Mouse (Mus musculus) heart, postnatal 10 days (tissue): Measurements from ENCODE around the gene Chd4. TPM values are rescaled to one million over a fixed set of nuclear protein-coding genes. Genes with fewer than 3 reads are reported as not detected.

ENCODE experiments used
- DNase-seq, 2 experiments: peaks; one replicate each; pipeline ENCODE4 v3.0.0; 2021
- intact Hi-C: fragments of 180-260 bp; cut with DNase I; formaldehyde crosslinking; loops from one replicate; pipeline ENCODE4 v1.15.1; 2025
- total RNA-seq, 2 experiments: library from RNA; stranded (reverse); gene quantifications; 2 replicates each; pipeline ENCODE4 v1.2.3; 2021

Gene Chd4
- total RNA-seq, 2 experiments from 2014 or later: 170 to 183 TPM

DNA sequence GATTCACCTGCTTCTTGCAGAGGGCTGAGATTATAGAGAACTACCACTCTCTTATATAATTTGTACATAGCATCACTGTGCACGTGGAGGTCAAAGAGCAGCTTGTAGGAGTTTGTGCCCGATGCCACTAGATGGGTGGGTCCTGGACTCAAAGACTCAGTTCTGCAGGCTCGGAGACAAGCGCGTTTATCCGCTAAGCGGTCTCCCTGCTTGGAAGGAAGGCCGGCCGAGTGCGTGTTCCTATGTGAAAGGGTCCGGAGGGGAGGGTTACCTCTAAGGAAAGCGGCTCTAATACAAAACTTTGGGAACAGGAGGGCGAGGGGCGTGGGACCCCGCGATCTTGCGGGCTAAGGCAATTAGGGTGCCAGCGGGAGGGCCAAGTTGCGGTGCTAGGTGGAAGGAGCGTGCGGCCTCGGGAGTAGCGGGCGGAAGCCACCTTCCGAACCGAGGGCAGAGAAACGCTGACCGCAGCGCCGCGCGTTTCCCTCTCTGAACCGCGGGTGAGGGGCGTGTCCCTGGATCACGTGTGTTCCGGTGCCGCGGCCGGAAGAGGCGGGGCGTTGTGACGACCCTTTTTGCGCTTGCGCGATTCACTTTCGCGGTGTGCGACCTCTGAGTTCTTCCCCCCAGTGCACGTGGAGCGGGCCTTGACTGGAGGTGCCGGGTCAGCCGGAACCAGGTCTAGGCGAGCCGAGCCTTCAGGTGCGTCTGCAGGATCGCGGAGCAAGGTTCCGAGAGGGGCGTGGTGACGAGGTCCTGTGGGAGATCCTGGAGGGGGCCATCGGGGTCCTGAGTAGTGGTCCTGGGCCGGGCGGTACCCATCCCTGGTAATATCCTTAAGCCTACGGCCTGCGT lies 35.7 kb downstream of the Chd4 start, which contains the start of gene Nop2:
TSS of gene Nop2 (plus strand) at position 608 of the 855 bp plus-strand sequence.
- peak; percentile 90 to 91 for DNase-seq
- intact Hi-C loops: loop anchor here (2.0 kb wide), 1 partner anchor 35 kb away; no protein-coding TSS in a partner anchor

DNA sequence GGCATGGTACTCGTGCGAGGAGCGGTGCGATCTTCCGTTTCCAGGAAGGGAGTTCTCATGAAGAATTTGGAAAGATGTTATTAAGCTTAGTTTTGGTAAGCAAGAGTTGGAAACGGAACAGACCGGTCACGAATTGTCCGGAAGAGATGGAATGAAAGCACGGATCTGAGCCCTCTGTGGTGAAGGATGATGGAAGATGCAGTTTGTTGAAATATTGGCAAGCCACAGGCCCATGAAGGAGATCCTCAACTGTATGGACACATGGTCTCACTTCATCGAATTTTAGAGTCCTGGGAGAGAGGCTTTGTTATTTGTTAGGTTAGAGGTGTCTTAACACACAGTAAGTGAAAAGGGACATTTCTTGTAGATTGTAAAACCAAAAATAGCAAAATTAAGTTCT lies 36.7 kb downstream of the Chd4 start:
- intact Hi-C loops: no loop called here
- DNase-seq: no peak

DNA sequence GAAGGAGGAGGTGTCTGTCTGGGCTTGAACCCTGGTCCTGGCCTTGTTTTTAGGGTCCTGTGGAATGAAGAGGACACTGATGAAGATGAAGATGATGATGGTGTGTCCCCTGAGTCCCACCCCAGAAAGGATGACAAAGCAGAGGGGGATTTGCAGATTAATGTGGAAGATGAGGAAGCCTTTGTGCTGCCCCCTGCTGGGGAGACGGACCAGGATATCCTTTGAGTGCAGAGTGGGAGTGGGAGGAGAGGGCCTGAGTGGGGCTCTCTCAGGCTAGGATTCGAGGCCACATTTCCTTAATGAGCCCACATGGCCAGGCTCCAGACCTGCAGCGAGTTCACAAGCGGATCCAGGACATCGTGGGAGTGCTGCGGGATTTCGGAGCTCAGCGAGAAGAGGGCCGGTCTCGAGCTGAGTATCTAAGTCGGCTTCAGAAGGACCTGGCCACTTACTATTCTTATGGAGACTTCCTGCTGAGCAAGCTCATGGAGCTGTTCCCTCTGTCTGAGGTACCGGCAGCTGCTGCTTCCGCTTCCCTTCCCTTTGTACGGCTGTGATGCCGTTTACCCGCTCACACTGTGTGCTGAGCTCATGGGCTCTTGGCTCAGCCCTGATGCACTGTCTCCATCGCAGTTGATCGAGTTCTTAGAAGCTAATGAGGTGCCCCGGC lies 41.4 kb downstream of the Chd4 start:
- peak in 1 of 2 experiments; percentile 63 for DNase-seq
- intact Hi-C loops: no loop called here

DNA sequence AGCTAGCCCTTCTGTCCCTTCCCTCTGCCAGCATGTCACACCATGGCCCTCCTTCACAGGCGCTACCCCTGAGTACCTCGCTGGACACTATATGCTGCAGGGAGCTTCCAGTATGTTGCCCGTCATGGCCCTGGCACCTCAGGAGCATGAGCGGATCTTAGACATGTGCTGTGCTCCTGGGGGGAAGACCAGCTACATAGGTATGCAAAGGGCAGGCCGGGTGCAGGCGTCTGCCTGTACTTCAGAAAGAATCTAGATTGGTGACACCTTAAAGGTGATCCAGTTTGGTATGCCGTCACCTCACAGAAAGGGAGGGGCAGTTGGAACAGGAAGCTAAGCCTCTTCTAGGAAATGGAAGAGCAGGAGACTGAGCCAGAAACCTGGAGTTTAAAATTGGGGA lies 44.0 kb downstream of the Chd4 start:
- no peak for DNase-seq
- intact Hi-C loops: no loop called here

DNA sequence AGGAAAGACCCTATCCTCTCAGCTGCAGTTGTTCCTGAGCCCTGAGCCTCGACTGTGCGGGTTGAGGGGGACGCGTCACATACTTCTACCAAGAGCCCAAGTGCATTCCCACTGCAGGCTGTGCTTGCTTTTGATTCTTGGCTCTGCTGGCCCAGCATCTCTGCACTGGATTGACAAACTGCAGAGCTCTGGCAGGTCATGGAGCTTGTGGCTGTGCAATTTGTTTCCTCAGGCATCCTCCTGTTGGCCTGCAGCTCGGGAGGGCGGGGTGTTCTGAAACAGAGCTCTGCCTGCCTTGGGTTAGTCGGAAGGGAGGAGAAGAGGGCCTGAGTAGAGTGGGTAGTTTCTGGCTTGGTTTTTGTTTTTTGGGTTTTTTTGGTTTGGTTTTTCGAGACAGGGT lies 46.7 kb downstream of the Chd4 start:
- no peak for DNase-seq
- intact Hi-C loops: no loop called here

DNA sequence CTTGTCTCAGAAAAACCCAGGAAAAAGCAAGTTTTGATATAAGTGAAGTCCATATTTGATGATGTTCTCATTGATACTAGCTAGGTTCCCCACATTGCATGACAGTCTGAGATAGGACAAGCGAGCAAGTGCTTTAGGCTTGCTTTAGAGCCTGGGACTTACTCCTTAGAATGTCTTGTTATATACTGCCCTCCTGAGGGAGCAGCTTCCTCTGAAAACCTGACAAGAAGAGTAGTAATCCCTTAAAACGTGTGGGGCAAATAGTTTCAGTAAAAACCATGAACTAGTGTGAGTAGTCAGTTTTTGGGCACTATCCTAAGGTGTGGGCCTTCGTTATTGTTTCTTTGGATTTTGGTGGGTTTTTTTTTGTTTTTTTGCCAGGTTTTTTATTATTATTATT lies 47.3 kb downstream of the Chd4 start:
- intact Hi-C loops: no loop called here
- DNase-seq: no peak

DNA sequence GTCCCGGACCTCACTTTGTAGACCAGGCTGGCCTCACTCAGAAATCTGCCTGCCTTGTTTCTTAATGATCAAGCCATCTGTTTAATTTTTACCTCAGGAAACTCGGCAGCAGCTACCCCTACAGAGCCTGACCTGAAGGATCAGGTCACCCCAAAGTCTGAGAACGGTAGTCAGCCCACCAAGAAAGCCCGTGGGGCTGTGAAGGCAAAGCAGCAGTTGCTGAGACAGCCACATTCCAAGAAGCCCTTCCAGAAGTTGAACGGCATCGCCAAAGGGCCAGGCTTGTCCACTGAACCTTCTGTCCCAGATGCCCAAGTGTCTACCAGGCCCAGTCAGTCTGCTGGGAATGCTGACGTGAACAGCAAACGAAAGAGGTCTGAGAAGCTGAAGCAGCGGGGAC lies 48.1 kb downstream of the Chd4 start:
- DNase-seq: no peak
- intact Hi-C loops: no loop called here

DNA sequence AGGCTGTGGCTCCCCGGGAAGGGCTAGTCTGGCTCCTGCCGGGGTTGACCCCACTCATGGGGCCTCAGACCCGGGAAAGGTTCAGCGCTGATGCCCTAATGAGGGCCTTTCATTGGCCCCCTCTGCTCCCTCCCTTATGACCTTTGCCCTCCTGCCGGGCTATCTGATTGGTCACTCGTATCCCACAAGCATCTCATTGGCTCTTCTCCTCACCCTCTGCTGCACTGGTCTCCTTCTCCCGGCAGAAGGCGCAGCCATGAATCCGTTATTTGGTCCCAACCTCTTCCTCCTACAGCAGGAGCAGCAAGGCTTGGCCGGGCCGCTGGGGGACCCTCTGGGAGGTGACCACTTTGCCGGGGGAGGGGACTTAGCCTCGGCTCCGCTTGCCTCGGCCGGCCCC lies 49.2 kb downstream of the Chd4 start, which contains the start of gene Iffo1:
TSS of gene Iffo1 (plus strand) at position 241 of the 400 bp plus-strand sequence.
- peak; percentile 93 to 94 for DNase-seq
- intact Hi-C loops: loop anchor here (5.0 kb wide), 2 partner anchors 127 to 207 kb away; no protein-coding TSS in a partner anchor

DNA sequence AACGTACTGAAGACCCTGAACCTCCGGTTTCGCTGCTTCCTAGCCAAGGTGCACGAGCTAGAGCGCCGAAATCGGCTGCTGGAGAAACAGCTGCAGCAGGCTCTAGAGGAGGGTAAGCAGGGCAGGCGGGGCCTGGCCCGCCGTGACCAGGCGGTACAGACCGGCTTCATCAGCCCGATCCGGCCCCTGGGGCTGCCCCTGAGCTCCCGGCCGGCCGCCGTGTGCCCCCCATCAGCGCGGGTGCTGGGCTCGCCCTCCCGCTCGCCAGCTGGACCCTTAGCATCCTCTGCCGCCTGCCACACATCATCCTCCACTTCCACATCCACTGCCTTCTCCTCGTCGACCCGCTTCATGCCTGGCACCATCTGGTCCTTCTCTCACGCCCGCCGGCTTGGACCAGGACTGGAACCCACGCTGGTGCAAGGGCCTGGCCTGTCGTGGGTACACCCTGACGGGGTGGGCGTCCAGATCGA lies 49.7 kb downstream of the Chd4 start:
- DNase-seq: peak in 1 of 2 experiments; percentile 51
- intact Hi-C loops: loop anchor here (5.0 kb wide), 2 partner anchors 127 to 207 kb away; no protein-coding TSS in a partner anchor

DNA sequence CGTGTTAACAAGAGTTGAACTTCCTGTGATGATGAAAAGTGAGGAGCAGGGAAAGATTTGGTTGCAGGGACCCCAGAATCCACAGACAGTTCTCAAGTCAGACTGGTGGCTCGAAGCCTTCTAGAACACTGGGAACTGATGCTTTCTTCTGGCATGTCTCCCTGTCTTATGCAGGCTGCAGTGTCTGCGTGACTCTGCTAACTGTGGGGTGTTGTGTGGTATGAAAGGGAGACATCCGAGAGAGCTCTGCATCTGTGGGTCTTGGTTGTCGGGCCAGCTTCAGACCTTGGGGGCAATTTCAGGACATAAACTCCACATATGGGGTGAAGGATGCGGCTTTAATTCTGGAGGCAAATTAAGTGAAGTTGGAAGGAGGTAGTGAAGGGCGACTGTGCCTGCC lies 50.4 kb downstream of the Chd4 start:
- peak in 1 of 2 experiments; percentile 25 for DNase-seq
- intact Hi-C loops: loop anchor here (5.0 kb wide), 2 partner anchors 126 to 206 kb away; no protein-coding TSS in a partner anchor

DNA sequence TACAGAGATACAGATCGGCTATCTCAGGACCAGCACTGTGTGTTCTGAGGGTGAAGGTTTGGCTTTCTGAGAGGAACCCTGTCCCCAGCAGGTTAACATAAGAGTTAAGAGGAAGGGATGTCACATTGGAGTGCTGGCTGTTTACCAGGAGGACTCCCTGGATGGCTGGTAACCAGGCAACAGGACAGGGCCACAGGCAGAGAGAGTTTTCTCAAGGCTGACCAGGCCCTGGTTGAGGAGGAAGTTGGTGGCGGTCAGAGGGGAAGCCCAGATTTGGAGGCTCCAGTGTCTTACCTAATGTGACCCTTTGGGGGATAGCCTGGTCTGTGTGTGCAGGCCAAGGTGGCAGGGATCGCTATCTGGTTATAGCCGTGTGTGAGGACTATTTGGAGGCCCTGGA lies 51.0 kb downstream of the Chd4 start:
- peak; percentile 77 to 80 for DNase-seq
- intact Hi-C loops: loop anchor here (5.0 kb wide), 2 partner anchors 126 to 206 kb away; no protein-coding TSS in a partner anchor

DNA sequence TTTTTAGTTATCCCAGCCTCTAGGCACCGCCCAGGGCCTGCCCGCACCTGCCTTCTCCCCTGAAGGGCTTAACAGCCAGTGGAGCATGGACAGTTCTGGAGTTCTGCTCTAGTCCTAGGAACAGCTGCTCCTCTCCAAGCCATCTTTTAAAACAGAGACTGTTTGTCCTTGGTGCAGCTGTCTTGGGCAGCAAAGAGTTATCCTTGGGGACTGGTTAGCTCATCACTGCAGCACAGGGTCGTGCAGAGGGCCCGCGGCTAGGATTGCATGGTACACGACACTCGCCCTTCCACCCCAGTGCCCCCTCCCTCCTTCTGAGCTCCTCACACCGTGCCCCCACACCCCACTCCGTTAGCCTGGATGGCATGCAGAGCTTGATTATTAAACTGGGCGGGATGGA lies 51.5 kb downstream of the Chd4 start:
- peak in 1 of 2 experiments; percentile 35 for DNase-seq
- intact Hi-C loops: loop anchor here (5.0 kb wide), 2 partner anchors 125 to 205 kb away; no protein-coding TSS in a partner anchor

DNA sequence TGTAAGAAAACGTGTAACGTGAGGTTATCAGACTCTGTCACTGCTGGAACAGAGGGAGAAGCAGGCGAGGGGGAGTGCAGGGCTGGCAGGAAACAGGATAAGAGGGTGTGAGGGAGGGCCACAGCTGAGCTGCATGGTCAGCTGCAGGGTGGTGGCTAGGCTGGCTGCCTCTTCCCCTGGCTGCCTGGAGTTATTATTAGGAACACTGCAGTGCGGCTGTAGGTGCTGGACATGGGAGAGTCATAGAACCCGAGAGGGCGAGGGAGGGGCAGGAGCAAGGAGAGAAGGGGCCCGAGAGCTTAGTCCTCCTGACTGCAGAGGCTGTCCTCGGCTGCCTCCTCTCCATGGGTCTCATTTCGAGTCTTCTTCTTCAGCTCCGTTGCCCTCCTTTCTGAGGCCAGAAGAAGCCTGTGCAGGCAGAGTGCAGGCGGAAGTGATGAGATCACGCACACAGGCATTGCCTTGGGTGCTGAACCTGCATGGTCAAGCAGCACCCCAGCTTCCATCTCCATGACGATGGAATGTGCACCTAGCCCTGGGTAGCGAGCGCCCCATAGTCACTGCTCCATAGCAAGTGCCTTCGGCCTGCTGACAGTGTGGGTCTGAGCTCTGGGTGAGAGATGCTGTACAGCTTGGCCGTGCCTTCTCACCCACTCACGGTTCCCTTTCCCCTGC lies 52.6 kb downstream of the Chd4 start:
- DNase-seq: peak; percentile 79 to 86
- intact Hi-C loops: loop anchor here (2.0 to 5.0 kb wide), 3 partner anchors 40 to 204 kb away; no protein-coding TSS in a partner anchor

DNA sequence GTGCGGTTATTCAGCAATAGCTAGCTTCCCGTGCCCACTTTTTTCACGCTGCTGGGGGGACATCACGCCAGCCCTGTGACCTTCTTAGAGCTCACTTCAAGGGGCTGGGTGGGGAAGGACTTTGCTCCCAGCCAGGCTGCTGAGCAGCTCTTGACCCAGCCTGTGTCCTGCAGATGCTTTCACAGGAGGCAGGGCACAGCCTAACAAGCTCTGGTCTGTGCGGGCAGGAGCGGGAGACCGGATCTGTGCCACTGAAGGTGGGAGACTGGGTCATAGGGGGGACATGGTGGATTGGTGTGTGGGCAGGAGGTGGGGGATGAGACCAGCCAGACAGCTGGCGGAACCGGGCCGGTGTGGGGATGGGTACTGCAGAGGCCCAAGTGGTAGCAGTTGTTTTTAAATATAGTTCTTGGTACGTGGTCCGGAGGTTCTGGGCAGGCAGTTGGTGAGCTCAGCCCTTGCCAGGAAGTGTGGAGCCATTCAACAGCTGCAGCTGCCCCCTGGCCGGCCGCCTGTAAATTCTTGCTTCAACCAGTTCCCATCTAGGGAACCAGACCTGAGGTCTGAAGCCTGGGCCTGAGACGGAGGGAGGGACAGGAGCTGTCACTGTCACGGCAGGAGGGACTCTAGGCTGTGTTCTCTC lies 53.3 kb downstream of the Chd4 start:
- intact Hi-C loops: loop anchor here (1.0 to 5.0 kb wide), 4 partner anchors 13 to 203 kb away; no protein-coding TSS in a partner anchor
- DNase-seq: peak; percentile 81 to 85

DNA sequence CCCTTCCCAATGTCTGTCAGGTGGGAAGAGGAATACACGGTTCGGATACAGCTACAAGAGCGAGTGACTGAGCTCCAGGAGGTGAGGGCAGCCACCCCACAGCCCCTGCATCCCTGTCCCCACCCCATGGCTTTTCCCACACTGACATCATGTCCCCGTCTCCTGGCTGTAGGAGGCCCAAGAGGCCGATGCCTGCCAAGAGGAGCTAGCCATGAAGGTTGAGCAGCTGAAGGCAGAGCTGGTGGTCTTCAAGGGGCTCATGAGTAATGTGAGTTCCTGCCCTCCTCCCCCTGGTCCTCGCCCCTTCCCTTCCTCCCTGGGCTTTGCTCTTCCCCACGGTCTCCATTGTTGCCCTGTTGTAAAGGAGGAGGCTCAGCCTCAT lies 53.8 kb downstream of the Chd4 start:
- DNase-seq: no peak
- intact Hi-C loops: loop anchor here (1.0 to 5.0 kb wide), 4 partner anchors 13 to 203 kb away; no protein-coding TSS in a partner anchor

DNA sequence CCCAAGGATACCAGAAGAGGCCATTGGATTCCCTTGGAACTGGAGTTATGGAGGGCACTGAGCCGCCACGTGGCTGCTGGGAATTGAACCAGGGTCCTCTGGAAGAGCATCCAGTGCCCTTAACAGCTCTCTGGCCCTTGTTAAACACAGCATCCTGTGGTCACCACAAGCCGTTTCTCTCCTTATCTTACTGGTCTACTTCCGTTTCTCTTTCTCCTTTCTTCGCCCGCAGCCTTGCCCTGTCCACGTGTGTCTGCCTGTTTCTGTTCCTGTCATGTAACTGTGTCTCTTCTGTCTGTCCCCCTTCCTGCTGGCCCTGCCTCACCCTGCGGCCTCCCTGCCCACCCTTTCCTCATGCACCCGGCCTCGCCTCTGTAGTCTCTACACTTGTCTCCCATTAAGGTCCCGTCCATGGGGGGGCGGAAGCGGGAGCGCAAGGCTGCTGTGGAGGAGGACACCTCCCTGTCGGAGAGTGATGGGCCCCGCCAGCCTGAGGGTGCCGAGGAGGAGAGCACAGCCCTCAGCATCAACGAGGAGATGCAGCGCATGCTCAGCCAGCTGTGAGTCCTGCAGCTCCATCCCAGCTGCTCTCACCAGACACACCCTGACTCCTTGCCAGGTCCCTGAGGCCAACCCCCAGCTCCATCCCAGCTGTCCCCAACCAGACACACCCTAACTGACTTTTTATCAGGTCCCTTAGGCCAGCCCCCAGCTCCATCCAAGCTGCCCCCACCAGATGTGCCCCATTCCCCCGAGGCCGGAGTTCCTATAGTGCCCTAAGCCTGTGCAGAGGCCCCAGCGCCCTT lies 56.6 kb downstream of the Chd4 start:
- DNase-seq: peak; percentile 74 to 82
- intact Hi-C loops: no loop called here

DNA sequence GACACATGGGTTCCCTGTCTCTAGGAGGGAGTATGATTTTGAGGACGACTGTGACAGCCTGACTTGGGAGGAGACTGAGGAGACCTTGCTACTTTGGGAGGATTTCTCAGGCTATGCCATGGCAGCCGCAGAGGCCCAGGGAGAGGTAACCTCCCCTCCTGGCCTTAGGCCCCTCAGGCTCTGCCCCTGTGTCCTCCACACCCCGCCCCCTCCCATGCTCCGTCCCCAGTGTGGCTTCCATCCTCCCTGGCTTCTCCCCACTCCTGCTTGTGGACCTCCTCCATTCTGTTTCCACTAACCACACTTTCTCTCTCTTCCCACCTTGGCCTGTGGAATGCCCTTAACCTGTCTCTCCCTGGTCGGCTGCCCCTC lies 57.2 kb downstream of the Chd4 start:
- intact Hi-C loops: no loop called here
- DNase-seq: no peak

DNA sequence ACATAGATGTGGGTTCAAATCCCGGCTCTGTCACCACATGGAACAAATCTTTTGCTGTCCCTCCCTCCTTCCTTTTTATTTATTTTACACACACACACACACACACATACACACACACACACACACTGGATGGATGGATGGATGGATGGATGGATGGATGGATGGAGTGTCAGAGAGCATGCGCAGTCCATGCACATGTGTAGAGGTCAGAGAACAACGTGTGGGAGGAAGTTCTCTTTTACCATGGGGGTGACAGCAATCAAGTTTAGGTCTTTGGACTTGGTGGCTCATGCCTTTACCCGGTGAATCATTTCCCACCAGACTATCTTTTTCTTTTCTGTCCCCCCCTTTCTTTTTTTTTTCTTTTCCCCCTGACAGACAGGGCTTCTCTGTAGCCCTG lies 57.9 kb downstream of the Chd4 start:
- intact Hi-C loops: no loop called here
- DNase-seq: no peak

DNA sequence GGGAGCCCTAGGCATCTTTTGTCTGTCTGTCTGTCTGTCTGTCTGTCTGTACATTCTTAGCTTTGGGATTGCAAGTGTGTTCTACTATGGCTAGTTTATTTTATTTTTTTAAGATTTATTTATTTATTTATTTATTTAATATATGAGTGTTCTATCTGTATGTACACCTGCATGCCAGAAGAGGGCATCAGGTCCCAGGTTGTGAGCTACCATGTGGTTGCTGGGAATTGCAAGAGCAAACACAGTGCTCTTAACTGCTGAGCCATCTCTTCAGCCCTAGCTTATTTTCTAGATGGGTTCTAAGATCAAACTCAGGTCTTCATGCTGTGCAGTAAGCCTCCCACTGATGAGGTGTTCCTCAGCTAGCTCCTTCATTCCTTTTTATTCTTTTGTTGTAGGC lies 58.8 kb downstream of the Chd4 start:
- intact Hi-C loops: no loop called here
- peak in 1 of 2 experiments; percentile 29 for DNase-seq
